In genomic region chr8:3316585-3316984, GRCm38 (mm10) we compare ENCODE assay signal across 17 mouse cellular contexts. TPM values are rescaled to one million over a fixed set of nuclear protein-coding genes. Genes with fewer than 3 reads are reported as not detected.
"Had no signal": no experiment of that assay in that cellular context is flagged by ENCODE, and none has a peak within 500 bp of the region (broad histone marks: within the 10 kb centered on the region; RNA-seq: fewer than 3 reads in every experiment).

No protein-coding gene starts in this region.

- H3K4me1 ChIP-seq: midbrain, embryonic 10.5 days; midbrain, embryonic 12.5 days; neural tube, embryonic 13.5 days; stomach, embryonic 15.5 days had no signal

- H3K4me2 ChIP-seq: lung, embryonic 14.5 days; midbrain, embryonic 12.5 days; neural tube, embryonic 13.5 days; stomach, embryonic 15.5 days had no signal

- H3K9ac ChIP-seq: liver, embryonic 14.5 days; lung, embryonic 14.5 days; midbrain, embryonic 12.5 days; neural tube, embryonic 13.5 days; stomach, embryonic 15.5 days had no signal

- H3K36me3 ChIP-seq: midbrain, embryonic 10.5 days; midbrain, embryonic 12.5 days; neural tube, embryonic 13.5 days; stomach, embryonic 15.5 days had no signal

- ATAC-seq: midbrain, embryonic 16.5 days had no signal

- H3K27me3 ChIP-seq: midbrain, embryonic 12.5 days; neural tube, embryonic 13.5 days; stomach, embryonic 15.5 days had no signal

- DNase-seq: lung, adult 18-20 months; lung, embryonic 14.5 days; lung, postnatal 10 days; lung, postnatal 4 days; midbrain, embryonic 14.5 days; right cerebral cortex, postnatal 14 days; thymus, adult 18-20 months; thymus, postnatal 14 days; thymus, postnatal 36 days had no signal

- H3K27ac ChIP-seq: liver, embryonic 14.5 days; midbrain, embryonic 10.5 days; midbrain, embryonic 12.5 days; neural tube, embryonic 13.5 days; stomach, embryonic 15.5 days had no signal

- H3K9me3 ChIP-seq: midbrain, embryonic 12.5 days; neural tube, embryonic 13.5 days; stomach, embryonic 15.5 days had no signal

- H3K4me3 ChIP-seq: midbrain, embryonic 10.5 days; midbrain, embryonic 12.5 days; myocyte; neural tube, embryonic 13.5 days; stomach, embryonic 15.5 days had no signal

RNA-seq across cellular contexts. Expression of gene A430078G23Rik, which starts 36.6 kb away (rescaled TPM):
- polyA plus RNA-seq: midbrain, embryonic 10.5 days; midbrain, embryonic 12.5 days; midbrain, embryonic 14.5 days; midbrain, embryonic 16.5 days; myocyte; neural tube, embryonic 11.5 days; neural tube, embryonic 13.5 days had no signal
